Mouse (Mus musculus) C2C12 (cell line): ENCODE results near the gene Cyp2s1. TPM values are rescaled to one million over a fixed set of nuclear protein-coding genes. Genes with fewer than 3 reads are reported as not detected.
A peak's percentile ranks its signal among the peaks of the same experiment; 100 is the strongest.

Experiments
- H3K27me3 ChIP-seq: one replicate; pipeline ENCODE4 v1.6.1; 2011; ENCODE audit not compliant: control insufficient read depth, insufficient read depth, insufficient read length
- H3K36me3 ChIP-seq: one replicate; pipeline ENCODE4 v1.6.1; 2011; ENCODE audit not compliant: control insufficient read depth, insufficient read depth
- H3K4me3 ChIP-seq: one replicate; pipeline ENCODE4 v1.5.1; 2011; ENCODE audit warnings: mild to moderate bottlenecking, control low read depth; ENCODE audit not compliant: poor library complexity, insufficient read depth, severe bottlenecking
- H3K79me2 ChIP-seq: one replicate; pipeline ENCODE4 v1.6.1; 2011; ENCODE audit not compliant: control insufficient read depth, insufficient read depth
- H3K79me3 ChIP-seq: one replicate; pipeline ENCODE4 v1.6.1; 2011; ENCODE audit warnings: low read depth, control low read depth
- H3ac ChIP-seq: one replicate; pipeline ENCODE3; 2011; ENCODE audit warnings: low read depth; ENCODE audit not compliant: control insufficient read depth, insufficient read length
- CEBPB ChIP-seq: IDR thresholded peaks from one replicate; pipeline ENCODE4 v1.6.1; 2011; ENCODE audit warnings: low read depth, mild to moderate bottlenecking, control low read depth, moderate library complexity
- CTCF ChIP-seq: IDR thresholded peaks from one replicate; pipeline ENCODE4 v1.5.1; 2011; ENCODE audit not compliant: control insufficient read depth, insufficient read depth, insufficient read length
- FOSL1 ChIP-seq: IDR thresholded peaks from one replicate; pipeline ENCODE4 v1.8.0; 2011; ENCODE audit warnings: mild to moderate bottlenecking, low read length; ENCODE audit not compliant: poor library complexity, insufficient read depth, severe bottlenecking
- MAX ChIP-seq: IDR thresholded peaks from one replicate; pipeline ENCODE4 v1.6.1; 2011; ENCODE audit warnings: mild to moderate bottlenecking, control low read depth
- MYOD1 ChIP-seq: IDR thresholded peaks from one replicate; pipeline ENCODE4 v1.6.1; 2011; ENCODE audit warnings: low read depth; ENCODE audit not compliant: control insufficient read depth, insufficient read length
- MYOG ChIP-seq: IDR thresholded peaks from one replicate; pipeline ENCODE4 v1.6.1; 2011; ENCODE audit not compliant: control insufficient read depth, insufficient read length; ENCODE audit errors: extremely low read depth
- USF1 ChIP-seq: IDR thresholded peaks from one replicate; pipeline ENCODE4 v1.6.1; 2011; ENCODE audit warnings: low read depth, mild to moderate bottlenecking, control low read depth, moderate library complexity
- polyA plus RNA-seq: library from polyadenylated mRNA; unstranded; fragments of >200 nt; fragmentation: generic; extraction: Trizol; gene quantifications from one replicate; pipeline ENCODE4 v1.2.1, GENCODE M21; 2012; ENCODE audit warnings: missing spikeins

Gene Cyp2s1
- polyA plus RNA-seq, 1 experiment: 0.15 TPM

DNA sequence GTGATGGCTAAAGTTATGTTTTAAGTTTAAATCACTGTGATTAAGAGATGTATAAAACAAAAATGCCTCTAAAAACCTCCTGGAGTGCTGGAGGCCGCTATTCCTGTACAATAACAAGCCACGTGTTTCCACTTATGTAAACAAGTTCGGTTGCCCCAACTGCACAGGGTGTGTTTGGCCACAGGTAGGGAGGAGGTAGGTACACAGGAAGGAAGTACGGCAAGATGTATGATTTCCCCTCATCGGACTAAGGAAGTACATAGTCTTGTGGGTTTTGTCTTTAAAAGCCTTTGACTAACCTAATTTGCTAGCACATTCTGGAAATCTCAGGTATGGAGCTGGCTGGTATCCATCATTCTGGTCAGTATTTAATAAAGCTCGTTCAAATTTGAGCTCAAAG is 9.3 kb upstream of the Cyp2s1 start:
- Histone ChIP-seq H3K79me3 (no peaks in the 10 kb centered on the region), H3K79me2 (no peaks in the 10 kb centered on the region), H3K27me3 (no peaks in the 10 kb centered on the region), H3K36me3 (no peaks in the 10 kb centered on the region), H3ac (no peak overlapping the region), H3K4me3 (no peak overlapping the region)
- TF ChIP-seq MYOG (no peak), MYOD1 (no peak), USF1 (no peak), FOSL1 (no peak), CTCF (no peak), CEBPB (no peak), MAX (no peak)

DNA sequence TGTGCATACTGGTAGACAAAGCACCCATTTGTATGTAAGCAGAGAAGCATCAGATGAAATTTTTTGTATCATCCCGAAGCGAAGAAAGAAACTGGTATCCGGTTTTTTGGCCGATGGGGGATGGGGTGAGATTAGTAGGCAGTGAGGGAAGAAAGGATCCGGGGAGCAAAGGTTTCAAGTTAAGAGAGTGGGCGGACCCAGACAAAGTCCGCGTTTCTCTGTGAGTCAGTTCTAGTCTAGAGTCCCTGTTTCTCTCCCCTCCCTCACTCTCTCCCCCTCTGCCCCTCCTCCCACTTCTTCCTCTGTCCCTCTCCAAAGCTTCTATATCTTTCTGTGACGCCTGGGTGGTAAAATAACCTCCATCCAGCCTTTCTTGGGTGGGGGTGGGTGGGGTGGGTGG is 8.3 kb upstream of the Cyp2s1 start:
- Histone ChIP-seq H3K36me3 (no peaks in the 10 kb centered on the region), H3K79me3 (no peaks in the 10 kb centered on the region), H3ac (no peak overlapping the region), H3K27me3 (no peaks in the 10 kb centered on the region), H3K79me2 (no peaks in the 10 kb centered on the region), H3K4me3 (no peak overlapping the region)
- TF ChIP-seq CTCF (no peak), MYOD1 (no peak), MYOG (no peak), MAX (no peak)

DNA sequence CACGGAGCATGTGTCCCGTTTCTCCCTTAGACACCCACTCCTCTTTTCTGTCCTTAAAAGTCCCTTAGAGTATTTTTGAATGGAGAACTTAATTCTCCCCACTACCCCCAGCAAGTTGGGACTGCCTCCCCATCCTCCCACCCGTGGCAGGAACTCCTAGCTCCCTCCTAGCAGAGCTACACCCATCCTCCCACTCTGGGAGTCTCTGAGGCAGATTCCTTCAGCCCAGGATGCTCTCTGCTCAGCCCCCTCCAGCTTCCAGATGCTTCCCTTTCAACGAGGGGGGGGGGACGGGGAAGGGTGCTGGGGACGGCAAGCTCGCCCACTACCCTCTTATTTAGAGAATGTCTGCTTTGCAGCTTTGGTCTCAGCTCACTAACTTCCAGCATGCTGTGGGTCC is 1.1 kb downstream of the Cyp2s1 start:
- Histone ChIP-seq H3K79me2 (no peaks in the 10 kb centered on the region), H3K36me3 (no peaks in the 10 kb centered on the region), H3K27me3 (no peaks in the 10 kb centered on the region), H3K79me3 (no peaks in the 10 kb centered on the region), H3ac (no peak overlapping the region), H3K4me3 (no peak overlapping the region)
- TF ChIP-seq FOSL1 (no peak), CTCF (no peak), MYOD1 (no peak), CEBPB (no peak), MAX (no peak), USF1 (no peak), MYOG (no peak)

DNA sequence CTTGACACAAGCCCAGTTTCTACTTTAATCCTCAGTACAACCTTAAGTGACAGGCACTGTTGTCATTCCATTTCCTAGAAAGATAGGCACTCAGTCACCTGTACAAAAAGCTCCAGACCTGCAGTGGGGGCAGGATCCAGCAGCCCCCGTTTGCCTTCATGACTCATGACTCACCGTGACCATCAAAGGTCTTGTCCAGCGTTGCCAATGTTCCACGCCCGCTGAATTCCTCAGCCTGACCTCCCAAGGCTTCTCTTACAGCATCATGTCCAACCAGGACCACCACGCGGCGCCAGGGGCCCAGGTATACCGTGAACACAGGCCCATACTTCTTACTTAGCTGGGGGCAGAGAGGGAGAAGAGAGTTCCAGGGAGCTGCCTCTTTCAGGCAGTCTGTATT is 2.0 kb downstream of the Cyp2s1 start:
- no peaks in the 10 kb centered on the region for H3K79me3 ChIP-seq
- no peaks in the 10 kb centered on the region for H3K79me2 ChIP-seq
- no peak overlapping the region for H3ac ChIP-seq
- H3K36me3 ChIP-seq: no peaks in the 10 kb centered on the region
- TF ChIP-seq MYOG (no peak), CEBPB (no peak), CTCF (no peak), MAX (no peak), FOSL1 (no peak), USF1 (no peak), MYOD1 (no peak)
- H3K27me3 ChIP-seq: no peaks in the 10 kb centered on the region
- no peak overlapping the region for H3K4me3 ChIP-seq

DNA sequence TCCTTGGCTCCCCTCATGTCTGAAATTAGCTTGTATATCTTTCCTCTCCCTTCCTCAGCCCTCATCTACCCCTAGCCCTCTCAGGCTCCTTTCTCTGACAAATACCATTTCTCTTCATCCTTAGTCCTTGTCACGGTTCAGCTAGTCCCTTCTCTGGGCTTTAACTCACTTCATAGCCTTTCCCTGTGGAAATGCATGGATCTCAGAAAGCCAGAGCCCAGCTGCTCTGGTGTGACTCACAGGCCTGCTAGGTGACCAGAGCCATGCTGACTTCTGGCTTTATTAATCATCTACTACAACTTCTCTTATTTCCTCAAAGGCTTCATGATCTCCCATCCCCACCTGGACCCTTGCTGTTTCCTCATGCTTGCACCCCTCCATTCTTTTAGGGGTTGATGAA is 4.5 kb downstream of the Cyp2s1 start:
- no peak overlapping the region for H3K4me3 ChIP-seq
- no peak overlapping the region for H3ac ChIP-seq
- no peaks in the 10 kb centered on the region for H3K36me3 ChIP-seq
- H3K79me2 ChIP-seq: no peaks in the 10 kb centered on the region
- no peak for TF ChIP-seq CTCF
- TF ChIP-seq FOSL1: no peak
- TF ChIP-seq MYOD1: peak; percentile 50
- no peaks in the 10 kb centered on the region for H3K79me3 ChIP-seq
- H3K27me3 ChIP-seq: no peaks in the 10 kb centered on the region

DNA sequence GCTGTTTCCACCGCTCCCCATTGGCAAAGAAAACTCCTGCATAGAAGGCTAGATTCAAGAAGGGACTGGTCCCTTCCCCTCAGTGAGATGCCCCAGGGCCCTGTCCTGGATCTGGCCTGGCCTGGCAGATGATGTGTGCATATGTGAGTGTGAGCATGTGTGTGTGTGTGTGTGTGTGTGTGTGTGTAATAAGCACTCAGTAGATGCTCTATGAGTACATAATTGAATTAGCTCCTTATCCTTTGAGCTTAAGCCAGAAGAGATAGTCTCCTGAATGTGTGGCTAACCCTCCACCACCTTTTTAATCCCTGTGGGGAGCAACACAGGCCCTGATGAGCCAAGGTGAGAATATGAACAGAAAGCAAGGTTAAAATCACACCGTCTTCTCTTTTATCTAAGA is 5.0 kb downstream of the Cyp2s1 start:
- TF ChIP-seq MYOD1: no peak
- no peak for TF ChIP-seq USF1
- TF ChIP-seq CEBPB: no peak
- TF ChIP-seq MAX: no peak
- TF ChIP-seq FOSL1: no peak
- TF ChIP-seq CTCF: no peak
- TF ChIP-seq MYOG: no peak
- H3K27me3 ChIP-seq: no peaks in the 10 kb centered on the region
- no peaks in the 10 kb centered on the region for H3K79me3 ChIP-seq
- H3ac ChIP-seq: no peak overlapping the region
- no peaks in the 10 kb centered on the region for H3K36me3 ChIP-seq
- H3K4me3 ChIP-seq: no peak overlapping the region
- no peaks in the 10 kb centered on the region for H3K79me2 ChIP-seq
